Comparison of ENCODE assay signal across 19 mouse cellular contexts in genomic region chr11:59232797-59233196, GRCm38 (mm10). TPM values are rescaled to one million over a fixed set of nuclear protein-coding genes. Genes with fewer than 3 reads are reported as not detected.
DNase-seq lines count a peak whose midpoint lies in the region; ATAC-seq and TF ChIP-seq lines count a peak whose summit lies in the region.
"Had no signal": no experiment of that assay in that cellular context is flagged by ENCODE, and none has a peak within 500 bp of the region (broad histone marks: within the 10 kb centered on the region; RNA-seq: fewer than 3 reads in every experiment).

No protein-coding gene starts in this region.

- no peak for TF ChIP-seq EP300 in stomach, postnatal 0 days (optimal IDR thresholded peaks at IDR 0.05)

- H3K9me3 ChIP-seq in forebrain, postnatal 0 days (ENCODE audit: low read length): no peaks in the 10 kb centered on the region
- no peaks in the 10 kb centered on the region for H3K9me3 ChIP-seq in forebrain, embryonic 11.5 days (ENCODE audit: control insufficient read depth, low read length)
- no peaks in the 10 kb centered on the region for H3K9me3 ChIP-seq in lung, embryonic 14.5 days (ENCODE audit: low read depth, low read length)
- no peaks in the 10 kb centered on the region for H3K9me3 ChIP-seq in stomach, postnatal 0 days (ENCODE audit: control insufficient read depth, low read length)
- H3K9me3 ChIP-seq in heart, embryonic 12.5 days (replicated peaks): no peaks in the 10 kb centered on the region
- H3K9me3 ChIP-seq: embryonic facial prominence, embryonic 12.5 days; hindbrain, embryonic 13.5 days; intestine, embryonic 15.5 days; limb, embryonic 12.5 days had no signal

- no peaks in the 10 kb centered on the region for H3K27me3 ChIP-seq in forebrain, postnatal 0 days (ENCODE audit: insufficient read depth, low read length)
- no peaks in the 10 kb centered on the region for H3K27me3 ChIP-seq in forebrain, embryonic 11.5 days (ENCODE audit: control insufficient read depth, insufficient read depth, low read length)
- H3K27me3 ChIP-seq in lung, embryonic 14.5 days (ENCODE audit: insufficient read depth, low read length): no peaks in the 10 kb centered on the region
- no peaks in the 10 kb centered on the region for H3K27me3 ChIP-seq in stomach, postnatal 0 days (ENCODE audit: control insufficient read depth, insufficient read depth, low read length)
- peaks cover 12% of the 10 kb centered on the region for H3K27me3 ChIP-seq in heart, embryonic 12.5 days (replicated peaks)
- H3K27me3 ChIP-seq: embryonic facial prominence, embryonic 12.5 days; intestine, embryonic 15.5 days had no signal

- no peak overlapping the region for H3K9ac ChIP-seq in forebrain, postnatal 0 days
- no peak overlapping the region for H3K9ac ChIP-seq in forebrain, embryonic 11.5 days (ENCODE audit: low read length)
- no peak overlapping the region for H3K9ac ChIP-seq in lung, embryonic 14.5 days
- no peak overlapping the region for H3K9ac ChIP-seq in stomach, postnatal 0 days (ENCODE audit: low read length)
- no peak overlapping the region for H3K9ac ChIP-seq in heart, embryonic 12.5 days
- H3K9ac ChIP-seq: embryonic facial prominence, embryonic 12.5 days; hindbrain, embryonic 13.5 days; intestine, embryonic 15.5 days; limb, embryonic 12.5 days had no signal

- no peaks in the 10 kb centered on the region for H3K36me3 ChIP-seq in forebrain, postnatal 0 days (ENCODE audit: insufficient read depth)
- no peaks in the 10 kb centered on the region for H3K36me3 ChIP-seq in forebrain, embryonic 11.5 days (ENCODE audit: control insufficient read depth, insufficient read depth, low read length)
- no peaks in the 10 kb centered on the region for H3K36me3 ChIP-seq in lung, embryonic 14.5 days (ENCODE audit: insufficient read depth)
- H3K36me3 ChIP-seq in stomach, postnatal 0 days (ENCODE audit: control insufficient read depth, insufficient read depth, low read length): no peaks in the 10 kb centered on the region
- no peaks in the 10 kb centered on the region for H3K36me3 ChIP-seq in heart, embryonic 12.5 days
- H3K36me3 ChIP-seq: embryonic facial prominence, embryonic 12.5 days; hindbrain, embryonic 13.5 days; intestine, embryonic 15.5 days; limb, embryonic 12.5 days had no signal

- no peak for ATAC-seq in forebrain, postnatal 0 days
- no peak for ATAC-seq in forebrain, embryonic 11.5 days (replicated peaks; ENCODE audit: low FRiP score)
- ATAC-seq in lung, embryonic 14.5 days (ENCODE audit: insufficient read depth): no peak
- no peak for ATAC-seq in stomach, postnatal 0 days (ENCODE audit: low FRiP score, low TSS enrichment)
- ATAC-seq in heart, embryonic 12.5 days (ENCODE audit: insufficient number of reproducible peaks, low FRiP score): no peak
- ATAC-seq: forebrain, embryonic 16.5 days; intestine, embryonic 15.5 days had no signal

- intact Hi-C loops in heart, postnatal 10 days (cut with DNase I): loop anchor here (5.0 kb wide), 1 partner anchor 250 kb away; no protein-coding TSS in a partner anchor

- H3K4me1 ChIP-seq in forebrain, postnatal 0 days (ENCODE audit: insufficient read depth): peaks cover 6% of the 10 kb centered on the region
- 0 out of 2 replicates have a peak, but pooled peaks cover 2% of the 10 kb centered on the region for H3K4me1 ChIP-seq in forebrain, embryonic 11.5 days (replicated peaks; ENCODE audit: control insufficient read depth, insufficient read depth, low read length)
- no peaks in the 10 kb centered on the region for H3K4me1 ChIP-seq in lung, embryonic 14.5 days (ENCODE audit: insufficient read depth)
- H3K4me1 ChIP-seq in lung, adult 2 months (ENCODE audit: control insufficient read depth, insufficient read depth, low read length): peaks cover 4% of the 10 kb centered on the region; the same call in 1 of the 2 replicates
- no peaks in the 10 kb centered on the region for H3K4me1 ChIP-seq in stomach, postnatal 0 days (replicated peaks; ENCODE audit: control insufficient read depth, insufficient read depth)
- peaks cover 6% of the 10 kb centered on the region for H3K4me1 ChIP-seq in heart, embryonic 12.5 days (replicated peaks)

- H3K27ac ChIP-seq in forebrain, postnatal 0 days (ENCODE audit: low read depth, low read length): no peak overlapping the region
- no peak overlapping the region for H3K27ac ChIP-seq in forebrain, embryonic 11.5 days (ENCODE audit: low read depth, low read length)
- no peak overlapping the region for H3K27ac ChIP-seq in lung, embryonic 14.5 days (ENCODE audit: low read depth)
- H3K27ac ChIP-seq in stomach, postnatal 0 days (replicated peaks): no peak overlapping the region
- no peak overlapping the region for H3K27ac ChIP-seq in heart, embryonic 12.5 days (ENCODE audit: poor library complexity, severe bottlenecking)
- H3K27ac ChIP-seq: embryonic facial prominence, embryonic 12.5 days; heart, adult 2 months; hindbrain, embryonic 13.5 days; intestine, embryonic 15.5 days; limb, embryonic 12.5 days; macrophage had no signal

- DNase-seq in forebrain, postnatal 0 days: no peak
- no peak for DNase-seq in forebrain, embryonic 11.5 days (ENCODE audit: low spot score)
- DNase-seq in lung, embryonic 14.5 days: no peak
- DNase-seq in lung, adult 2 months: no peak
- DNase-seq in R1 (ENCODE audit: low read depth, low spot score): peak; percentile 23
- DNase-seq in stomach, postnatal 0 days (ENCODE audit: low spot score): no peak
- no peak for DNase-seq in heart, postnatal 10 days
- DNase-seq: cerebellum, postnatal 14 days; heart, adult 2 months; kidney, postnatal 14 days had no signal

- peak; percentile 31 for TF ChIP-seq CTCF in forebrain, postnatal 0 days (IDR thresholded peaks at IDR 0.05; ENCODE audit: low read depth)
- peak; percentile 43 for TF ChIP-seq CTCF in lung, embryonic 14.5 days (IDR thresholded peaks at IDR 0.05; ENCODE audit: low read depth)
- no peak for TF ChIP-seq CTCF in lung, adult 2 months (IDR thresholded peaks at IDR 0.05; ENCODE audit: insufficient read depth, low read length)
- peak; percentile 63 for TF ChIP-seq CTCF in stomach, postnatal 0 days (IDR thresholded peaks at IDR 0.05; ENCODE audit: low read depth)

- WGBS in forebrain, postnatal 0 days: 66% methylated on average over 2 of the region's 2 CpGs
- 53% methylated on average over 2 of the region's 2 CpGs for WGBS in forebrain, embryonic 11.5 days
- 51% methylated on average over 2 of the region's 2 CpGs for WGBS in lung, embryonic 14.5 days
- WGBS in lung, adult 2 months: 62% methylated on average over 2 of the region's 2 CpGs
- 62% methylated on average over 2 of the region's 2 CpGs for WGBS in stomach, postnatal 0 days
- 53% methylated on average over 2 of the region's 2 CpGs for WGBS in heart, embryonic 12.5 days

- no peak overlapping the region for H3K4me2 ChIP-seq in forebrain, postnatal 0 days (ENCODE audit: low read depth)
- H3K4me2 ChIP-seq in forebrain, embryonic 11.5 days (ENCODE audit: low read depth, low read length, severe bottlenecking): no peak overlapping the region
- no peak overlapping the region for H3K4me2 ChIP-seq in lung, embryonic 14.5 days
- H3K4me2 ChIP-seq in stomach, postnatal 0 days (replicated peaks; ENCODE audit: low read depth): no peak overlapping the region
- no peak overlapping the region for H3K4me2 ChIP-seq in heart, embryonic 12.5 days
- H3K4me2 ChIP-seq: embryonic facial prominence, embryonic 12.5 days; hindbrain, embryonic 13.5 days; intestine, embryonic 15.5 days; limb, embryonic 12.5 days; midbrain, embryonic 11.5 days had no signal

- no peak overlapping the region for H3K4me3 ChIP-seq in forebrain, postnatal 0 days (ENCODE audit: low read depth, low read length)
- H3K4me3 ChIP-seq in forebrain, embryonic 11.5 days (ENCODE audit: low read depth, low read length): no peak overlapping the region
- no peak overlapping the region for H3K4me3 ChIP-seq in lung, embryonic 14.5 days (ENCODE audit: low read depth, low read length)
- no peak overlapping the region for H3K4me3 ChIP-seq in lung, adult 2 months (replicated peaks; ENCODE audit: extremely low read depth, low read depth, low read length)
- no peak overlapping the region for H3K4me3 ChIP-seq in stomach, postnatal 0 days (ENCODE audit: low read depth, low read length)
- no peak overlapping the region for H3K4me3 ChIP-seq in heart, embryonic 12.5 days
- H3K4me3 ChIP-seq: embryonic facial prominence, embryonic 12.5 days; heart, adult 2 months; hindbrain, embryonic 13.5 days; intestine, embryonic 15.5 days; limb, embryonic 12.5 days had no signal

- no peak for TF ChIP-seq POLR2A in lung, adult 2 months (IDR thresholded peaks at IDR 0.05; ENCODE audit: borderline replicate concordance, extremely low read depth, low read depth, low read length)

RNA-seq across cellular contexts. Expression of gene Arf1, which starts 4.7 kb away (rescaled TPM):
- total RNA-seq in forebrain, postnatal 0 days (2014; rRNA removed): 355 and 372 TPM in 2 replicates
- 685 and 714 TPM in 2 replicates for polyA plus RNA-seq in forebrain, postnatal 0 days (2015; fragmentation: Nextera tagmentation; extraction: Ambion mirVana)
- polyA plus RNA-seq in forebrain, embryonic 11.5 days (2014; fragmentation: Nextera tagmentation; extraction: Ambion mirVana): 577 and 597 TPM in 2 replicates
- 687 and 693 TPM in 2 replicates for polyA plus RNA-seq in lung, embryonic 14.5 days (2014; fragmentation: Nextera tagmentation; extraction: Ambion mirVana)
- polyA plus RNA-seq in lung, adult 2 months (2012; rRNA removed): 525 and 566 TPM in 2 replicates
- polyA plus RNA-seq in stomach, postnatal 0 days (2015; fragmentation: Nextera tagmentation; extraction: Ambion mirVana): 536 and 549 TPM in 2 replicates
- 100 to 1,000 TPM; 339 to 344 TPM for total RNA-seq in heart, postnatal 10 days (2021)
- polyA plus RNA-seq in heart, embryonic 12.5 days (2016; fragmentation: Nextera tagmentation; extraction: Ambion mirVana): 609 and 632 TPM in 2 replicates

RNA-seq across cellular contexts. Expression of gene 2310033P09Rik, which starts 24.7 kb away (rescaled TPM):
- 5.2 and 6.9 TPM in 2 replicates for total RNA-seq in forebrain, postnatal 0 days (2014; rRNA removed)
- 22.2 and 27.6 TPM in 2 replicates for polyA plus RNA-seq in forebrain, postnatal 0 days (2015; fragmentation: Nextera tagmentation; extraction: Ambion mirVana)
- polyA plus RNA-seq in forebrain, embryonic 11.5 days (2014; fragmentation: Nextera tagmentation; extraction: Ambion mirVana): 36.6 and 41.0 TPM in 2 replicates
- polyA plus RNA-seq in lung, embryonic 14.5 days (2014; fragmentation: Nextera tagmentation; extraction: Ambion mirVana): 32.5 and 32.9 TPM in 2 replicates
- 23.5 and 29.2 TPM in 2 replicates for polyA plus RNA-seq in lung, adult 2 months (2012; rRNA removed)
- 21.3 and 21.5 TPM in 2 replicates for polyA plus RNA-seq in stomach, postnatal 0 days (2015; fragmentation: Nextera tagmentation; extraction: Ambion mirVana)
- total RNA-seq in heart, postnatal 10 days (2021): 10 to 100 TPM in 1 of 2 experiments, 1 to 10 TPM in 1; 9.4 to 12.3 TPM
- 23.2 and 25.0 TPM in 2 replicates for polyA plus RNA-seq in heart, embryonic 12.5 days (2016; fragmentation: Nextera tagmentation; extraction: Ambion mirVana)

RNA-seq across cellular contexts. Expression of gene Mrpl55, which starts 30.5 kb away (rescaled TPM):
- total RNA-seq in forebrain, postnatal 0 days (2014; rRNA removed): 45.2 and 69.5 TPM in 2 replicates
- 124 and 131 TPM in 2 replicates for polyA plus RNA-seq in forebrain, postnatal 0 days (2015; fragmentation: Nextera tagmentation; extraction: Ambion mirVana)
- polyA plus RNA-seq in forebrain, embryonic 11.5 days (2014; fragmentation: Nextera tagmentation; extraction: Ambion mirVana): 94.3 and 103 TPM in 2 replicates
- 89.9 and 100 TPM in 2 replicates for polyA plus RNA-seq in lung, embryonic 14.5 days (2014; fragmentation: Nextera tagmentation; extraction: Ambion mirVana)
- 26.0 and 27.0 TPM in 2 replicates for polyA plus RNA-seq in lung, adult 2 months (2012; rRNA removed)
- polyA plus RNA-seq in stomach, postnatal 0 days (2015; fragmentation: Nextera tagmentation; extraction: Ambion mirVana): 90.3 and 90.9 TPM in 2 replicates
- total RNA-seq in heart, postnatal 10 days (2021): 10 to 100 TPM; 86.9 to 88.0 TPM
- polyA plus RNA-seq in heart, embryonic 12.5 days (2016; fragmentation: Nextera tagmentation; extraction: Ambion mirVana): 87.6 and 94.3 TPM in 2 replicates

RNA-seq across cellular contexts. Expression of gene Guk1, which starts 40.8 kb away (rescaled TPM):
- total RNA-seq in forebrain, postnatal 0 days (2014; rRNA removed): 122 and 157 TPM in 2 replicates
- 274 and 284 TPM in 2 replicates for polyA plus RNA-seq in forebrain, postnatal 0 days (2015; fragmentation: Nextera tagmentation; extraction: Ambion mirVana)
- 90.3 and 95.7 TPM in 2 replicates for polyA plus RNA-seq in forebrain, embryonic 11.5 days (2014; fragmentation: Nextera tagmentation; extraction: Ambion mirVana)
- 140 and 141 TPM in 2 replicates for polyA plus RNA-seq in lung, embryonic 14.5 days (2014; fragmentation: Nextera tagmentation; extraction: Ambion mirVana)
- polyA plus RNA-seq in lung, adult 2 months (2012; rRNA removed): 100 and 126 TPM in 2 replicates
- 176 and 182 TPM in 2 replicates for polyA plus RNA-seq in stomach, postnatal 0 days (2015; fragmentation: Nextera tagmentation; extraction: Ambion mirVana)
- 10 to 100 TPM; 74.3 to 76.2 TPM for total RNA-seq in heart, postnatal 10 days (2021)
- polyA plus RNA-seq in heart, embryonic 12.5 days (2016; fragmentation: Nextera tagmentation; extraction: Ambion mirVana): 101 TPM in 2 replicates

RNA-seq across cellular contexts. Expression of gene Gjc2, which starts 49.8 kb away (rescaled TPM):
- 0.76 and 1.2 TPM in 2 replicates for total RNA-seq in forebrain, postnatal 0 days (2014; rRNA removed)
- polyA plus RNA-seq in forebrain, postnatal 0 days (2015; fragmentation: Nextera tagmentation; extraction: Ambion mirVana): 0.19 and 0.31 TPM in 2 replicates
- polyA plus RNA-seq in forebrain, embryonic 11.5 days (2014; fragmentation: Nextera tagmentation; extraction: Ambion mirVana): 0.08 TPM in 1 of 2 replicates, not detected in the other
- 0.16 and 0.34 TPM in 2 replicates for polyA plus RNA-seq in lung, embryonic 14.5 days (2014; fragmentation: Nextera tagmentation; extraction: Ambion mirVana)
- 1.7 and 3.5 TPM in 2 replicates for polyA plus RNA-seq in lung, adult 2 months (2012; rRNA removed)
- polyA plus RNA-seq in stomach, postnatal 0 days (2015; fragmentation: Nextera tagmentation; extraction: Ambion mirVana): 2.1 and 2.4 TPM in 2 replicates
- total RNA-seq in heart, postnatal 10 days (2021): 1 to 10 TPM; 1.7 to 1.8 TPM
- polyA plus RNA-seq in heart, embryonic 12.5 days (2016; fragmentation: Nextera tagmentation; extraction: Ambion mirVana): 0.13 and 0.31 TPM in 2 replicates
- polyA plus RNA-seq: macrophage; midbrain, embryonic 11.5 days; neural tube, embryonic 14.5 days had no signal
